Mouse (Mus musculus) hindbrain, postnatal 0 days (tissue): Measurements from ENCODE around the gene Onecut3. TPM values are rescaled to one million over a fixed set of nuclear protein-coding genes. Genes with fewer than 3 reads are reported as not detected.

Experiments used
- ATAC-seq: fragments of 200-750 bp; cut with Nextera tagmentation; 2 replicates; pipeline ENCODE4 v1.8.0; 2017; ENCODE audit warnings: mild to moderate bottlenecking, moderate TSS enrichment, moderate library complexity
- DNase-seq: peaks from one replicate; pipeline ENCODE4 v3.0.0-alpha.2; 2015; ENCODE audit warnings: low spot score
- H3K27ac ChIP-seq: fragments of 300-500 bp; sonication (generic); 2 replicates; pipeline ENCODE4 v1.5.1; 2014; ENCODE audit warnings: mild to moderate bottlenecking
- H3K27me3 ChIP-seq: fragments of 300-500 bp; sonication (generic); 2 replicates; pipeline ENCODE4 v1.6.1; 2014; ENCODE audit warnings: low read length, mixed read lengths; ENCODE audit not compliant: insufficient read depth
- H3K36me3 ChIP-seq: fragments of 300-500 bp; sonication (generic); 2 replicates; pipeline ENCODE4 v1.6.1; 2014; ENCODE audit warnings: low read length, mixed read lengths; ENCODE audit not compliant: insufficient read depth
- H3K4me1 ChIP-seq: fragments of 300-500 bp; sonication (generic); 2 replicates; pipeline ENCODE4 v1.6.1; 2014; ENCODE audit warnings: antibody characterized with exemption, low read length, mixed read lengths; ENCODE audit not compliant: insufficient read depth
- H3K4me2 ChIP-seq: fragments of 300-500 bp; sonication (generic); 2 replicates; pipeline ENCODE4 v1.6.1; 2014; ENCODE audit warnings: low read depth, mild to moderate bottlenecking, low read length, moderate library complexity, mixed read lengths
- H3K4me3 ChIP-seq: fragments of 300-500 bp; sonication (generic); 2 replicates; pipeline ENCODE4 v1.5.1; 2014; ENCODE audit warnings: low read length
- H3K9ac ChIP-seq: fragments of 300-500 bp; sonication (generic); replicated peaks from 2 replicates; pipeline ENCODE4 v1.6.1; 2014; ENCODE audit warnings: mild to moderate bottlenecking, low read length, moderate library complexity, mixed read lengths
- H3K9me3 ChIP-seq: fragments of 300-500 bp; sonication (generic); 2 replicates; pipeline ENCODE4 v1.6.1; 2016; ENCODE audit warnings: low read length, mixed read lengths
- CTCF ChIP-seq: IDR thresholded peaks from 2 replicates; pipeline ENCODE4 v1.5.1; 2016; ENCODE audit warnings: antibody characterized with exemption, control low read depth, low read depth
- WGBS: fragments of 180-500 bp; shearing (Covaris S2); extraction: QIAGEN DNeasy Blood & Tissue Kit; methylation state at CpG from one replicate; pipeline ENCODE4 v1.1.7; 2014; 5-methylcytosine and 5-hydroxymethylcytosine counted together
- polyA plus RNA-seq: library from polyadenylated mRNA; unstranded; fragments of >200 nt; fragmentation: Nextera tagmentation; extraction: Ambion mirVana; gene quantifications from 2 replicates; pipeline ENCODE4 v1.2.1, GENCODE M21; 2015
- total RNA-seq: library from RNA; depleted of rRNA; stranded (reverse); fragments of >200 nt; gene quantifications from 2 replicates; pipeline ENCODE4 v1.2.3, GENCODE M21; 2014

Gene Onecut3
- total and polyA plus RNA-seq, 2 experiments from 2014 or later: 0.74 to 2.5 TPM

DNA sequence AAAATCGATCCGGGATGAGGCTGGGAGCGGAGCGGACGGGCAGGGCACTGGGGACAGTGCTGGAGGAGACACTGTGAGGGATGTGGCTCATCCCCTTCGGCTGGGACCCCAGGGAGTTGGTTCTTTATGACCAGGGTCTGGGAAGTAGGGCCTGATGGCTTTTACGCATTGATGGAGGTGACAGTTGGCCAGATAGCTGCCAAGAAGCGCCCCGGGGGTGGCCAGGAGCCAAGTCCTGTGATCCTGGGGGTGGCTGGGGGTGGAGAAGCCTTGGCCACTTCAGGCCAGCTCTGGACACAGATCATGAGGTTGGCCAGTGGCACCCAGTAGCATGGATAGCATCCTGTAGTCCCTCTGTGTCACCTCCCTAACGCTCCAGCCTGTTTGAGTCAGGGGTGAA lies 35.4 kb upstream of the Onecut3 start:
- Histone ChIP-seq H3K4me2 (no peak overlapping the region), H3K27ac (no peak overlapping the region), H3K36me3 (no peaks in the 10 kb centered on the region), H3K4me1 (peaks cover 3% of the 10 kb centered on the region; the same call in 1 of the 2 replicates), H3K9ac (no peak overlapping the region), H3K27me3 (no peaks in the 10 kb centered on the region), H3K9me3 (no peaks in the 10 kb centered on the region), H3K4me3 (no peak overlapping the region)
- TF ChIP-seq CTCF: no peak
- WGBS: 64% methylated on average over 10 of the region's 10 CpGs
- ATAC-seq (no peak), DNase-seq (peak; percentile 19)

DNA sequence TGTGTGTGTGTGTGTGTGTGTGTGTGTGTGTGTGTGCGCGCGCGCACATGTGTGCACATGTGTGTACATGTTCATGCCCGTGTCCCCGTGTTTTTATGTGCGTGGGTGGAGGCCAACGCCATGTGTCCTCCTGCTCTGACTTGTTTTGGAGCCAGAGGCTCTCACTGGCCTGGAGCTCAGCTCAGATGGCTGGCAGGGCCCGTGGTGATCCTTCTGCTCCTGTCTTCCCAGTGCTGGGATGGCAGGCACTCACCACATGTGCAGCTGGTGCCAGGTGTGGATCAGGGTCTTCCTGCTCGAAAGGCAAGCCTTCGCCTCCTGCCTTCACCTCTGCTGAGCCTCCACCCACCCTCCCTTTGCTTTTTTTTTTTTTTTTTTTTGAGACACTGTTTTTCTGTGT lies 35.0 kb upstream of the Onecut3 start:
- Histone ChIP-seq H3K4me2 (no peak overlapping the region), H3K4me3 (no peak overlapping the region), H3K9ac (no peak overlapping the region), H3K36me3 (no peaks in the 10 kb centered on the region), H3K27ac (no peak overlapping the region), H3K27me3 (no peaks in the 10 kb centered on the region), H3K9me3 (no peaks in the 10 kb centered on the region), H3K4me1 (peaks cover 3% of the 10 kb centered on the region; the same call in 1 of the 2 replicates)
- TF ChIP-seq CTCF: no peak
- no peak for DNase-seq
- WGBS: 74% methylated on average over 11 of the region's 11 CpGs
- ATAC-seq: no peak

DNA sequence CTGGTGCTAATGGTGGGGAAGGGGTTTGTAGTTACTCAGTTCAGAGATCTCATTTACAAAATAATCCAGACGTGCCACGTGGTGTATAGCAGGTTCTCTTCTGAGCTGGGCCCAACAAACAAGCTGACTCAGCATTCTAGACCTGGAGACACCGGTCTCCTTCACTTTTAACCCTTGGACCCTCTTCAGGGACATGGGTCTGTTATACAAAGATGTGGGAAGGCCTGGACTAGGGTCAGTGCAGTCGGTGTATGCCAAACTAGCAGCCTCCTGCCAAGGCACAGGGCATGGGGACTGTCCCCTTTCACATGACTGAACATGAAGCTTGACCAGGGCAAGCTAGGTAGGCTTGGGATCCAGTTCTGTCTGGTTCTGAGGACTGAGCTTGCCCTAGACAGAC lies 34.3 kb upstream of the Onecut3 start:
- no peak for TF ChIP-seq CTCF
- H3K4me1 ChIP-seq: peaks cover 3% of the 10 kb centered on the region; the same call in 1 of the 2 replicates
- no peak overlapping the region for H3K27ac ChIP-seq
- no peaks in the 10 kb centered on the region for H3K27me3 ChIP-seq
- H3K4me2 ChIP-seq: no peak overlapping the region
- no peak overlapping the region for H3K9ac ChIP-seq
- no peak overlapping the region for H3K4me3 ChIP-seq
- H3K36me3 ChIP-seq: no peaks in the 10 kb centered on the region
- no peak for ATAC-seq
- no peak for DNase-seq
- no peaks in the 10 kb centered on the region for H3K9me3 ChIP-seq
- 61% methylated on average over 4 of the region's 4 CpGs for WGBS

DNA sequence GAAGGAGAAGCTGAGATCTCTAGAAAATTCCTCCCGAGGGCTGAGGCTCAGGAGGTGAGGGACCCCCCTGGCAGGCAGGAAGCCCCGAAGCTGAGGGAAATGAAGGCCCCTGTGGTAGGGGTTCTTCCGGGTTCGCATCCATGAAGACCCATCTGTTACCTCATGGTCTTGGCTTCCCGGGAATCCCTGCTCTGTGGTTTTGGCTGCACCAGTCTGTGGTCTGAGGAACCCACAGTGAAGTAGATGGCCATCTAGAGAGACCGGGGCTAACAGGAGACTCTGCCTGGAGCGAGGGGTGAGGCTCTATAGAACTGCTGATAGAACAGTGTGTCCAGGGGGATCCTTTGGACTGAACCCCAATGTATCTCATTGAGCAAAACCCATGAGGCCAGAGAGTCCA lies 33.3 kb upstream of the Onecut3 start:
- no peak for ATAC-seq
- 74% methylated on average over 7 of the region's 7 CpGs for WGBS
- TF ChIP-seq CTCF: no peak

DNA sequence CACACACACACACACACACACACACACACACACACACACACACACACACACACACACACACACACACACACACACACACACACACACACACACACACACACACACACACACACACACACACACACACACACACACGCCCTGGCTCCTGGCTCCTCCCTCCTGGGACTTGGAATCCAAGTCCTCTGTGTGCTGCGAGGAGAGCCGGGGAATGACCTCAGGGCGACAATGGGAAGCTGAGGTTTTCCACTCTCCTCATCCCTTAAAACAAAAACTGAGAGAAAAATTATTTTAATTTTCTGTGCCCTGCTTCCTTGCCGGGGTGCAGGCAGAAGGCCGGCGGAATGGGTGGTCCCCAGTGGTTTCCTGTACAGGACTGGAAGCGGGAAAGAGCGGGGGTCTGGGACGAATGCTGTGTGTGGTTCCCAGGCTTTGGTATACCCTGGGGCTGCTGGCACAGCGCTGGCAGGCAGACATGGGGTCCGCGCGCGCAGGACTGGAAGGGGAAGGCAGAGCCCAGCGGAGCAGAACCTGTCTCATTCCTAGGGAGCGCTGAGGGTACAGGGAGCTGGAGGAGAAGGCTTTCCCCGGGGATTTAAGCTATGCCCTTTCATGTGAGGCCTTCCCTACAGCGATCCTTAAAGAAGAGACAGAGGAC lies 30.1 kb upstream of the Onecut3 start:
- WGBS: 5% methylated on average over 19 of the region's 19 CpGs
- Histone ChIP-seq H3K4me1 (no peaks in the 10 kb centered on the region), H3K9me3 (no peaks in the 10 kb centered on the region), H3K4me2 (peak overlapping the region; percentile 33; the same call in 1 of the 2 replicates), H3K27ac (no peak overlapping the region), H3K27me3 (no peaks in the 10 kb centered on the region), H3K9ac (no peak overlapping the region), H3K36me3 (no peaks in the 10 kb centered on the region), H3K4me3 (no peak overlapping the region)
- DNase-seq (no peak), ATAC-seq (no peak)
- TF ChIP-seq CTCF: no peak

More for the DNA sequence above, 33.3 kb upstream of the Onecut3 start:
- H3K4me2 ChIP-seq: no peak overlapping the region
- H3K9ac ChIP-seq: no peak overlapping the region
- peaks cover 3% of the 10 kb centered on the region; the same call in 1 of the 2 replicates for H3K4me1 ChIP-seq
- no peaks in the 10 kb centered on the region for H3K27me3 ChIP-seq
- no peak for DNase-seq
- no peaks in the 10 kb centered on the region for H3K9me3 ChIP-seq
- H3K36me3 ChIP-seq: no peaks in the 10 kb centered on the region
- H3K27ac ChIP-seq: no peak overlapping the region
- H3K4me3 ChIP-seq: no peak overlapping the region

DNA sequence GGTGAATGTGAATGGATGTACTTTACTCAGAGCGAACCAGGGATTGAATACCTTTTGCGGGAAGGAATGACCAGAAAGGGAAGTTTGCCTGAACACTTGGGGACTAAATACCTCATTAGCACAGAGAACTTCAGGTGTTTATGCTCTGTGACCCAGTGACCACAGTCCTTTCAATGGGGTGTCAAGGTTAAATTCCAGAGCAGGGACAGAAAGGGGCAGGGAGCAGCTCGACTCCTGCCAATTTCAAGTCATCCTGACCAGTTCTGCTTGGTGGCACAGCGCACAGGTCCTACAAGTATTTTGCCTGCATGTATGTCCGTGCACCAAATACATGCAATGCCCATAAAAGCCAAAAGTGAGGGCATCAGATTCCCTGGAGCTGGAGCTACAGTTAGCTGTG lies 29.6 kb upstream of the Onecut3 start:
- no peak for ATAC-seq
- H3K9me3 ChIP-seq: no peaks in the 10 kb centered on the region
- no peak overlapping the region for H3K4me2 ChIP-seq
- no peaks in the 10 kb centered on the region for H3K4me1 ChIP-seq
- no peaks in the 10 kb centered on the region for H3K27me3 ChIP-seq
- no peaks in the 10 kb centered on the region for H3K36me3 ChIP-seq
- DNase-seq: no peak
- H3K27ac ChIP-seq: no peak overlapping the region
- no peak overlapping the region for H3K4me3 ChIP-seq
- H3K9ac ChIP-seq: no peak overlapping the region
- no peak for TF ChIP-seq CTCF
- 58% methylated on average over 5 of the region's 5 CpGs for WGBS

DNA sequence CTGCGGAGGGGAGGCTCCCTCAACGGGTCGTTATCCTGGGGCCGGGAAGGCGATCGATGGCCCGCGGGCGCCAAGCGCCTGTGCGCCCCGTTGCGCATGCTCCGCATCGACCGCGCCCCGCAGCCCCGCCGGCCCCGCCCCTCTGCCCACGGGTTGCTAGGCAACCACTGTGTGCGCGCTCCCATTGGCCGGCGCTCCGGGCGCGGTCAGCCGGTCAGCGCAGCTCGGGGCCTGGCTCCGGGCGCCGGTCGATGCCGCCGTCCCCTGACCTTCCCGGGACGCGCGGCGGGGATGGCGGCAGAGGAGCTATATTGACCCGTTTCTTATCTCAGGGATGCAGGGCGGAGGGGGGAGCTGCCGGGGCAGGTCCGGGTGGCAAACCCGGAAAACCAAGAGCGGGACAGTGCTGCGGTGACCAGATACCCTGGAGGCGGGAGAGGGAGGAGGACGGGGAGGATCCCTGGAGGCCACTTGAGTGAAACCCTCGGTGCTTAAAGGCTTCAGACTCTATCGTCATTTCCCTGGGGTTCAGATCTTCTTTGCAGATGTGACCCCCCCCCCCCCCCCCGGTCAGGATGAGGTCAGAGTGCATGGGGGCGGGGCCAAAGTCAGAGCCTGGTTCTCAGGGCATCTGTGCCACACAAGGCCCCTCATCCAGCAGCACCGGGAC lies 19.2 kb upstream of the Onecut3 start:
- peak overlapping the region; percentile 79 for H3K4me2 ChIP-seq
- H3K36me3 ChIP-seq: no peaks in the 10 kb centered on the region
- TF ChIP-seq CTCF: no peak
- peak overlapping the region; percentile 67 for H3K9ac ChIP-seq
- 1% methylated on average over 50 of the region's 58 CpGs for WGBS
- peak; percentile 94 for ATAC-seq
- no peaks in the 10 kb centered on the region for H3K9me3 ChIP-seq
- no peaks in the 10 kb centered on the region for H3K4me1 ChIP-seq
- peak overlapping the region; percentile 76 for H3K27ac ChIP-seq
- H3K4me3 ChIP-seq: peak overlapping the region; percentile 56
- H3K27me3 ChIP-seq: no peaks in the 10 kb centered on the region
- DNase-seq: peak; percentile 95
